Mouse (Mus musculus): Measurements from ENCODE around the gene Ankdd1a. TPM values are rescaled to one million over a fixed set of nuclear protein-coding genes. Genes with fewer than 3 reads are reported as not detected.

Ankdd1a gene
- total and polyA plus RNA-seq, 3 experiments, result not detected

- Histone ChIP-seq H3K4me1 (ENCODE audit: control insufficient read depth in 1 of 2, insufficient read depth in 2 of 2) (peaks cover 9 to 66% of the 10 kb centered on the region in 2 experiments), H3K27me3 (replicated peaks) (no peaks in the 10 kb centered on the region), H3K4me3 (replicated peaks in 1 of 3; ENCODE audit: low read depth in 2 of 3, low read length in 2 of 3, poor library complexity in 1 of 3) (no peak overlapping the region), H3K9me3 (replicated peaks; ENCODE audit: low read length) (no peaks in the 10 kb centered on the region), H3K79me2 (replicated peaks; ENCODE audit: control insufficient read depth, extremely low read depth, insufficient read depth, poor library complexity, severe bottlenecking) (no peaks in the 10 kb centered on the region), H3K4me2 (ENCODE audit: insufficient read depth, low read depth, poor library complexity, severe bottlenecking) (no peak overlapping the region), H3K27ac (ENCODE audit: insufficient read depth, low read depth) (no peak overlapping the region), H3K36me3 (replicated peaks in 1 of 2; ENCODE audit: control insufficient read depth in 1 of 2, insufficient read depth in 1 of 2, low read length in 1 of 2) (peaks cover 62 to 84% of the 10 kb centered on the region in 2 experiments), H3K9ac (ENCODE audit: insufficient read depth, low read depth) (no peak overlapping the region)
- in situ Hi-C loops (cut with MboI; ENCODE audit: low pct_ligation_motif_present, low pct_unique_long_range_greater_than_20kb, low sequenced_read_pairs) (no loop called here), dilution Hi-C loops (cut with MboI; ENCODE audit: extremely low pct_ligation_motif_present, extremely low pct_unique_long_range_greater_than_20kb, low sequenced_read_pairs) (no loop called here)
- TF ChIP-seq MAZ (IDR thresholded peaks at IDR 0.05; ENCODE audit: low read depth, low read length), result no peak
- TF ChIP-seq SIN3A (IDR thresholded peaks at IDR 0.05; ENCODE audit: low read length), result no peak
- TF ChIP-seq ETS1 (conservative IDR thresholded peaks at IDR 0.05; ENCODE audit: low read depth, low read length), result no peak
- no peak for TF ChIP-seq TBP (conservative IDR thresholded peaks at IDR 0.05; ENCODE audit: low read depth, low read length)
- no peak for TF ChIP-seq CTCF (conservative IDR thresholded peaks at IDR 0.05 in 1 of 2, IDR thresholded peaks at IDR 0.05 in 1 of 2; ENCODE audit: low read depth in 2 of 2, low read length in 2 of 2)
- no peak for TF ChIP-seq CHD1 (IDR thresholded peaks at IDR 0.05; ENCODE audit: low read depth, low read length)
- no peak for TF ChIP-seq IRF4 (IDR thresholded peaks at IDR 0.05; ENCODE audit: low read depth, low read length)
- DNase-seq (ENCODE audit: extremely low read depth), result no peak
These were observed 36.4 kb upstream of the Ankdd1a start for GRCm38 (mm10) chr9:65556349-65556748.

DNA sequence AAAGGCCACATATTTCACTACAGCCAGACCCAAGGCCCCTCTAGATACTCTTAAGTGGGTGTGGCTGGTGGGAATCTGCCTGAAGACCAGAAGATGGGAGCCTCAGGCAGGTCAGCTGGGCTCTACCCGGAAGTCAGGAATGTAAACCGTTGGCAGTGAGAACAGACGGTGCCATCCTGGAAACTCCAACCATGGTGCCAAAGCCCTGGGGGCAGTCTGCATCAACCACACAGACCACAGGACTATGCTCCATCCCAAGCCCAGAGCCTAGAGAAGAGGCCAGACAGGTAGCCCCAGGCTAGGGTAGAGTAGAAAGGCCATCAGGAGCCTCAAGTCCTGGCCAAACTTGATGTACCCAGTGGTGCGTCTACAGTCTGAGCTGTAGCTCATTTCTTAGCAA lies 35.6 kb upstream of the Ankdd1a start:
- peaks cover 17 to 66% of the 10 kb centered on the region in 2 experiments for H3K4me1 ChIP-seq (ENCODE audit: control insufficient read depth in 1 of 2, insufficient read depth in 2 of 2)
- H3K9me3 ChIP-seq (replicated peaks; ENCODE audit: low read length), result no peaks in the 10 kb centered on the region
- DNase-seq (ENCODE audit: extremely low read depth), result no peak
- in situ Hi-C loops (cut with MboI; ENCODE audit: low pct_ligation_motif_present, low pct_unique_long_range_greater_than_20kb, low sequenced_read_pairs), result no loop called here
- H3K79me2 ChIP-seq (replicated peaks; ENCODE audit: control insufficient read depth, extremely low read depth, insufficient read depth, poor library complexity, severe bottlenecking), result no peaks in the 10 kb centered on the region
- dilution Hi-C loops (cut with MboI; ENCODE audit: extremely low pct_ligation_motif_present, extremely low pct_unique_long_range_greater_than_20kb, low sequenced_read_pairs), result no loop called here
- H3K4me3 ChIP-seq (replicated peaks in 1 of 3; ENCODE audit: low read depth in 2 of 3, low read length in 2 of 3, poor library complexity in 1 of 3), result no peak overlapping the region
- no peak overlapping the region for H3K27ac ChIP-seq (ENCODE audit: insufficient read depth, low read depth)
- TF ChIP-seq ZMIZ1 (IDR thresholded peaks at IDR 0.05; ENCODE audit: low read depth, low read length) (no peak), TBP (conservative IDR thresholded peaks at IDR 0.05; ENCODE audit: low read depth, low read length) (no peak), RCOR1 (conservative IDR thresholded peaks at IDR 0.05; ENCODE audit: low read depth, low read length) (no peak), ETS1 (conservative IDR thresholded peaks at IDR 0.05; ENCODE audit: low read depth, low read length) (no peak), POLR2A (IDR thresholded peaks at IDR 0.05; ENCODE audit: low read depth, low read length) (no peak), IRF4 (IDR thresholded peaks at IDR 0.05; ENCODE audit: low read depth, low read length) (no peak), SIN3A (IDR thresholded peaks at IDR 0.05; ENCODE audit: low read length) (no peak), GABPA (IDR thresholded peaks at IDR 0.05; ENCODE audit: insufficient replicate concordance, low read depth, low read length) (no peak), CHD2 (IDR thresholded peaks at IDR 0.05; ENCODE audit: low read length) (no peak), HCFC1 (IDR thresholded peaks at IDR 0.05; ENCODE audit: low read depth, low read length) (no peak), RAD21 (IDR thresholded peaks at IDR 0.05; ENCODE audit: low read depth, low read length) (no peak), NELFE (IDR thresholded peaks at IDR 0.05; ENCODE audit: low read depth, low read length) (no peak)
- peaks cover 56 to 77% of the 10 kb centered on the region in 2 experiments for H3K36me3 ChIP-seq (replicated peaks in 1 of 2; ENCODE audit: control insufficient read depth in 1 of 2, insufficient read depth in 1 of 2, low read length in 1 of 2)
- H3K9ac ChIP-seq (ENCODE audit: insufficient read depth, low read depth), result no peak overlapping the region
- H3K27me3 ChIP-seq (replicated peaks), result no peaks in the 10 kb centered on the region
- no peak overlapping the region for H3K4me2 ChIP-seq (ENCODE audit: insufficient read depth, low read depth, poor library complexity, severe bottlenecking)

Measured in CH12.LX (cell line).